Mouse (Mus musculus): ENCODE data around the gene Gm48551. TPM values are rescaled to one million over a fixed set of nuclear protein-coding genes. Genes with fewer than 3 reads are reported as not detected.

The Gm48551 gene
- polyA plus RNA-seq, 1 experiment from 2014 or later, result 2.6 TPM

DNA sequence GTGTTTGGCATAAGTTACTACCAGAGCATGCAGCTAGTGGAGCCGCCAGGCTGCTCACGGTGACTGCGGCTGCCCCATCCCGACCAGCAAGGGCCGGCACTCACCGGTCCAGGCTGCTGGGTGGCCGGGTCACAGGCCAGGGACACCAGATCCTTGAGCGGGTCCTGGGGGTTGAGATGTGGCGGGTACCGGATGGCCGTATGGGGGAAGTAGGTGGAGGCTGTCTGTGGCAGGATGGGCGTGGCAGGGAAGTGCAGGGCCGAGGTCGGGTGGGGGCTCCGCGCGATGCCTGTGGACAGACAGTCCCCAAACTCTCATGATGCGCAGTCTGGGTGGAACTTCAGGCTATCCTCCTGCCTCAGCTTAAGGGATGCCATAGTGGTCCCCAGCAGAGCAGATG lies 20.5 kb downstream of the Gm48551 start:
- no peak for DNase-seq (ENCODE audit: extremely low spot score, low spot score)
- H3K4me3 ChIP-seq, result no peak overlapping the region
- H3K27me3 ChIP-seq (ENCODE audit: poor library complexity, severe bottlenecking), result peaks cover 97% of the 10 kb centered on the region
- H3K27ac ChIP-seq, result peak overlapping the region; percentile 45
- H3K4me1 ChIP-seq, result peaks cover 95% of the 10 kb centered on the region
- no peaks in the 10 kb centered on the region for H3K9me3 ChIP-seq
- 57% methylated on average over 18 of the region's 18 CpGs for WGBS
- H3K36me3 ChIP-seq (replicated peaks), result peaks cover 16% of the 10 kb centered on the region

DNA sequence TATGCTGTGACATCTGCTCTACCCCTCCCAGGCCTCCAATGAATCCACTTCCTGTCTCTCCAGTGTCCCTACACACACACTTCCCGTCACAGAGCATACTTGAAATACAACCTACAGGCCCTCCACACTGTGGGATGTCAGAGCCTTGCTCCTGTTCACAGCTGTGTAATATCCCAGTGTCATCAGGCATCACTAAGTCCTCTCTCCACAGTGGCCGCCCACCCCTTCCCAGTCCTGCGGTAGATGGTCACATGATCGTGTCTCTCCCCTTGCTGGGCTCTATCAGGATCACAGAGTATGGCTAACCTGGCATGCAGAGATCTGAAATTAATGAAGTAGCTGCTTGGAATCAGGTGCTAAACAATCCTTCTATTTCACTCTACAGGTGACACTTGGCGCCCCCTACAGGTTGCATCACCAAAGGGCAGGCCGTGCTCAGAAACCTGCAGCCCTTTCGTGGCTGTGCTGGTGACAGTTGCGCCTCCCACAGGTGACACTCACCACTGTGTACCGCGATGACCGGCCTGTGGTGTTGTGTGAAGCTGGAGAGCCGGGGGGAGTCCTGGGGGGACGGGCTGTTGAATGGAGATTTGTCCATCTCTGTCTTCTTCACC lies 21.4 kb downstream of the Gm48551 start:
- Histone ChIP-seq H3K4me3 (no peak overlapping the region), H3K9me3 (no peaks in the 10 kb centered on the region), H3K27ac (peak overlapping the region; percentile 16; the same call in 1 of the 2 replicates), H3K4me1 (peaks cover 95% of the 10 kb centered on the region), H3K36me3 (replicated peaks) (peaks cover 7% of the 10 kb centered on the region; the same call in 1 of the 2 replicates), H3K27me3 (ENCODE audit: poor library complexity, severe bottlenecking) (peaks cover 87% of the 10 kb centered on the region)
- DNase-seq (ENCODE audit: extremely low spot score, low spot score), result no peak
- 40% methylated on average over 13 of the region's 13 CpGs for WGBS

GRCm38 (mm10) chr10:81406504-81407440 lies 22.5 kb downstream of the Gm48551 start:
- no peak for DNase-seq (ENCODE audit: extremely low spot score, low spot score)
- Histone ChIP-seq H3K4me1 (peaks cover 95% of the 10 kb centered on the region), H3K4me3 (peak overlapping the region; percentile 41), H3K36me3 (replicated peaks) (peaks cover 7% of the 10 kb centered on the region; the same call in 1 of the 2 replicates), H3K27ac (peak overlapping the region; percentile 51), H3K9me3 (no peaks in the 10 kb centered on the region), H3K27me3 (ENCODE audit: poor library complexity, severe bottlenecking) (peaks cover 77% of the 10 kb centered on the region)
- WGBS, result 17% methylated on average over 24 of the region's 24 CpGs

- no peaks in the 10 kb centered on the region for H3K9me3 ChIP-seq
- DNase-seq (ENCODE audit: extremely low spot score, low spot score), result no peak
- H3K4me3 ChIP-seq, result peak overlapping the region; percentile 41
- WGBS, result 23% methylated on average over 31 of the region's 31 CpGs
- H3K27ac ChIP-seq, result peak overlapping the region; percentile 77
- H3K27me3 ChIP-seq (ENCODE audit: poor library complexity, severe bottlenecking), result peaks cover 67% of the 10 kb centered on the region
- peaks cover 95% of the 10 kb centered on the region for H3K4me1 ChIP-seq
- peaks cover 7% of the 10 kb centered on the region; the same call in 1 of the 2 replicates for H3K36me3 ChIP-seq (replicated peaks)
Observed at GRCm38 (mm10) chr10:81407539-81408423, 23.5 kb downstream of the Gm48551 start.

GRCm38 (mm10) chr10:81408424-81408729 lies 24.1 kb downstream of the Gm48551 start:
- Histone ChIP-seq H3K27me3 (ENCODE audit: poor library complexity, severe bottlenecking) (peaks cover 61% of the 10 kb centered on the region), H3K4me3 (peak overlapping the region; percentile 8; the same call in 1 of the 2 replicates), H3K27ac (peak overlapping the region; percentile 77), H3K4me1 (peaks cover 95% of the 10 kb centered on the region), H3K36me3 (replicated peaks) (peaks cover 7% of the 10 kb centered on the region; the same call in 1 of the 2 replicates), H3K9me3 (no peaks in the 10 kb centered on the region)
- 41% methylated on average over 13 of the region's 13 CpGs for WGBS
- no peak for DNase-seq (ENCODE audit: extremely low spot score, low spot score)

- H3K4me1 ChIP-seq, result peaks cover 95% of the 10 kb centered on the region
- 11% methylated on average over 9 of the region's 9 CpGs for WGBS
- H3K4me3 ChIP-seq, result peak overlapping the region; percentile 9; the same call in 1 of the 2 replicates
- H3K36me3 ChIP-seq (replicated peaks), result peaks cover 7% of the 10 kb centered on the region; the same call in 1 of the 2 replicates
- peak overlapping the region; percentile 77 for H3K27ac ChIP-seq
- H3K27me3 ChIP-seq (ENCODE audit: poor library complexity, severe bottlenecking), result peaks cover 56% of the 10 kb centered on the region
- H3K9me3 ChIP-seq, result no peaks in the 10 kb centered on the region
- peak; percentile 72 for DNase-seq (ENCODE audit: extremely low spot score, low spot score)
Observed at GRCm38 (mm10) chr10:81408871-81409291, 24.6 kb downstream of the Gm48551 start.

GRCm38 (mm10) chr10:81409330-81409729 lies 25.1 kb downstream of the Gm48551 start:
- DNase-seq (ENCODE audit: extremely low spot score, low spot score), result no peak
- Histone ChIP-seq H3K27me3 (ENCODE audit: poor library complexity, severe bottlenecking) (peaks cover 51% of the 10 kb centered on the region), H3K4me1 (peaks cover 95% of the 10 kb centered on the region), H3K36me3 (replicated peaks) (peaks cover 7% of the 10 kb centered on the region; the same call in 1 of the 2 replicates), H3K27ac (peak overlapping the region; percentile 77), H3K4me3 (peak overlapping the region; percentile 9; the same call in 1 of the 2 replicates), H3K9me3 (no peaks in the 10 kb centered on the region)
- 10% methylated on average over 8 of the region's 8 CpGs for WGBS

DNA sequence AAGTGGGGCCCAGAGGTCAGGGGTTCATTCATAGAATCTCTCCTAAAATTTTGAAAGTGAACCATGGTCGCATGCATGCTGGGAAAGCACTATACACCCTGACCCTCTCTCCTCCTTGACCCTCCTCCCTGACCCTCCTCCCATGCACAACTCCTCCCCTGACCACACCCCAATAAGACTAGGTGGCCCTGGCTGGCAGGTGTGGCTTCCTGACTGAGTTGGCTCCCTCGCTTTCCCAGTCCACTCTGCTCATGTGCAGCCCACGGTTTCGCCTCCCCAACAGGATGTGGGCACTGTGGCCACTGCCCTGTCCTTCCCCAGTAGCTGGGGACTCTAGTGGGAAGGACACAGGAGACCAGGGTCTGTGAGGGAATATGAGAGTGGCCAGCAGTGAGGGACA lies 26.1 kb downstream of the Gm48551 start:
- peaks cover 5% of the 10 kb centered on the region; the same call in 1 of the 2 replicates for H3K36me3 ChIP-seq (replicated peaks)
- H3K27me3 ChIP-seq (ENCODE audit: poor library complexity, severe bottlenecking), result peaks cover 41% of the 10 kb centered on the region
- no peak overlapping the region for H3K4me3 ChIP-seq
- H3K4me1 ChIP-seq, result peaks cover 99% of the 10 kb centered on the region
- DNase-seq (ENCODE audit: extremely low spot score, low spot score), result no peak
- H3K27ac ChIP-seq, result peak overlapping the region; percentile 77; the same call in 1 of the 2 replicates
- WGBS, result 71% methylated on average over 4 of the region's 4 CpGs
- no peaks in the 10 kb centered on the region for H3K9me3 ChIP-seq

- DNase-seq (ENCODE audit: extremely low spot score, low spot score), result no peak
- H3K36me3 ChIP-seq (replicated peaks), result peaks cover under 1% of the 10 kb centered on the region; the same call in 1 of the 2 replicates
- H3K27ac ChIP-seq, result peak overlapping the region; percentile 62
- H3K27me3 ChIP-seq (ENCODE audit: poor library complexity, severe bottlenecking), result peaks cover 35% of the 10 kb centered on the region
- H3K9me3 ChIP-seq, result no peaks in the 10 kb centered on the region
- 79% methylated on average over 9 of the region's 9 CpGs for WGBS
- H3K4me3 ChIP-seq, result no peak overlapping the region
- H3K4me1 ChIP-seq, result peaks cover 100% of the 10 kb centered on the region
Observed at GRCm38 (mm10) chr10:81410981-81411380, 26.7 kb downstream of the Gm48551 start.

- no peaks in the 10 kb centered on the region for H3K9me3 ChIP-seq
- no peaks in the 10 kb centered on the region for H3K36me3 ChIP-seq (replicated peaks)
- H3K4me1 ChIP-seq, result peaks cover 100% of the 10 kb centered on the region
- peak overlapping the region; percentile 62 for H3K27ac ChIP-seq
- H3K4me3 ChIP-seq, result peak overlapping the region; percentile 7; the same call in 1 of the 2 replicates
- WGBS, result 89% methylated on average over 18 of the region's 18 CpGs
- peaks cover 27% of the 10 kb centered on the region for H3K27me3 ChIP-seq (ENCODE audit: poor library complexity, severe bottlenecking)
- DNase-seq (ENCODE audit: extremely low spot score, low spot score), result no peak
Observed at GRCm38 (mm10) chr10:81411471-81412400, 27.5 kb downstream of the Gm48551 start.

DNA sequence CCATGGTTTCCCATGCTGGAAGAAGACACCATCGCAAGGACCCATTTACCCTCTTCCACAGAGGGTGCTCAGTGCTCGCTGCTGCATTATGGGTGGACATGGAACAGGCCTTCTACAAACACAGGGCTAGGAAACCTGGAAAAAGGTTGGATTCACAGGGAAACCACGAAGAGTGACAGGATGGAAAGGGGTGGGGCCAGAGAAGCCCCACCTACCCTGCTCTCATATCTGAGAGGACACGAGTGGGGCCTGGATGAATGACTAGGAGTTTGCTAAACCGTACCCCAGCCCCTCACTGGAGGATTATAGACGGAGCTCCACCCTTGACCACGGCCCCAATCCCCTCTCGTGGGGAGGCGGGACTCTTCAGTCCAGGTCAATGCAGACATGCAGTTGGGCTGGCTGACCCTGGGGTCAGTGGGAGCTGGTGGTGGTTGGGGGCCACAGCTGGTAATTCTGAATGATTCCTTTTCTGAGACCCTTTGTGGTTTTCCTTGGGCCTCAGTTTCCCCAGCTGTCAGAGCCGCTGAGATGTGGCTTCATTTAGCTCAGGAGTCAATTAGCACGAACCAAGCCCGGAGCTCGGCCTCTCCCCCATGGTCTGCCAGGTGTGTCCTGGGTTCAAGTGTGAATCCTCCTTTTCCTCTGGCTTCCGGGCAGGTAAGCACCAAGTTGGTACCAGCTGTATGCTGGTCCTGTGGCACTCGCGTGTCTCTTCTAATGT lies 28.5 kb downstream of the Gm48551 start:
- no peak for DNase-seq (ENCODE audit: extremely low spot score, low spot score)
- Histone ChIP-seq H3K9me3 (no peaks in the 10 kb centered on the region), H3K4me3 (0 out of 2 replicates have a peak overlapping the region, but pooled peaks have one; percentile 37), H3K27ac (peak overlapping the region; percentile 89), H3K36me3 (replicated peaks) (no peaks in the 10 kb centered on the region), H3K4me1 (peaks cover 100% of the 10 kb centered on the region), H3K27me3 (ENCODE audit: poor library complexity, severe bottlenecking) (peaks cover 26% of the 10 kb centered on the region)
- 76% methylated on average over 16 of the region's 16 CpGs for WGBS

Measured in forebrain, embryonic 10.5 days (tissue).